Mouse (Mus musculus) hindlimb bud, embryonic 11.5 days (tissue): Measurements from ENCODE around the gene Hoxc4.

Source experiments
- DNase-seq: peaks from one replicate; pipeline ENCODE4 v3.0.0-alpha.2; 2012; ENCODE audit warnings: low read depth, low spot score; ENCODE audit errors: extremely low spot score

Hoxc4 gene

GRCm38 (mm10) chr15:103077673-103078072, 58.9 kb downstream of the Hoxc4 start:
- no peak for DNase-seq

GRCm38 (mm10) chr15:103082622-103083021, 63.9 kb downstream of the Hoxc4 start:
- DNase-seq = no peak

- DNase-seq = no peak
These were observed 64.9 kb downstream of the Hoxc4 start for GRCm38 (mm10) chr15:103083598-103083997.

- no peak for DNase-seq
These were observed 66.2 kb downstream of the Hoxc4 start for GRCm38 (mm10) chr15:103084944-103085343.

- no peak for DNase-seq
These were observed 67.3 kb downstream of the Hoxc4 start for GRCm38 (mm10) chr15:103085831-103086671.
